Mouse (Mus musculus): Measurements from ENCODE around the gene Kcnj5. TPM values are rescaled to one million over a fixed set of nuclear protein-coding genes. Genes with fewer than 3 reads are reported as not detected.

Kcnj5 gene
- total and polyA plus RNA-seq, 3 experiments = not detected

GRCm38 (mm10) chr9:32315999-32316398, 28.2 kb downstream of the Kcnj5 start:
- no peaks in the 10 kb centered on the region for H3K79me2 ChIP-seq (ENCODE audit: control insufficient read depth, insufficient read depth, low read length, poor library complexity)
- H3K9me3 ChIP-seq (replicated peaks; ENCODE audit: insufficient read depth, low read length) = no peaks in the 10 kb centered on the region
- H3K36me3 ChIP-seq (ENCODE audit: control insufficient read depth in 1 of 2, insufficient read depth in 2 of 2, low read length in 2 of 2) = no peaks in the 10 kb centered on the region
- no peak overlapping the region for H3K4me3 ChIP-seq (ENCODE audit: control insufficient read depth in 1 of 2, insufficient read depth in 1 of 2, low read depth in 2 of 2, low read length in 2 of 2)
- no peaks in the 10 kb centered on the region for H3K4me1 ChIP-seq (ENCODE audit: control insufficient read depth in 1 of 2, insufficient read depth in 2 of 2, low read length in 2 of 2)
- H3K9ac ChIP-seq (ENCODE audit: control insufficient read depth, low read depth, low read length, poor library complexity, severe bottlenecking) = no peak overlapping the region
- TF ChIP-seq USF1 (IDR thresholded peaks at IDR 0.05; ENCODE audit: low read depth, low read length) (no peak), POLR2AphosphoS5 (IDR thresholded peaks at IDR 0.05; ENCODE audit: borderline replicate concordance, low read depth, low read length) (no peak), SIN3A (IDR thresholded peaks at IDR 0.05; ENCODE audit: low read length) (no peak), MEF2A (IDR thresholded peaks at IDR 0.05; ENCODE audit: extremely low read depth, insufficient replicate concordance, low read depth, low read length, poor library complexity, severe bottlenecking) (no peak), RAD21 (IDR thresholded peaks at IDR 0.05; ENCODE audit: low read depth, low read length) (no peak)
- H3K27me3 ChIP-seq (ENCODE audit: control insufficient read depth in 1 of 2, insufficient read depth in 2 of 2, low read length in 2 of 2) = peaks cover 0 to 7% of the 10 kb centered on the region in 2 experiments; a peak in 2 of 4 replicates
- no peak for DNase-seq (ENCODE audit: low read depth, low spot score)
- H3K27ac ChIP-seq (ENCODE audit: control insufficient read depth, low read depth, low read length) = no peak overlapping the region

DNA sequence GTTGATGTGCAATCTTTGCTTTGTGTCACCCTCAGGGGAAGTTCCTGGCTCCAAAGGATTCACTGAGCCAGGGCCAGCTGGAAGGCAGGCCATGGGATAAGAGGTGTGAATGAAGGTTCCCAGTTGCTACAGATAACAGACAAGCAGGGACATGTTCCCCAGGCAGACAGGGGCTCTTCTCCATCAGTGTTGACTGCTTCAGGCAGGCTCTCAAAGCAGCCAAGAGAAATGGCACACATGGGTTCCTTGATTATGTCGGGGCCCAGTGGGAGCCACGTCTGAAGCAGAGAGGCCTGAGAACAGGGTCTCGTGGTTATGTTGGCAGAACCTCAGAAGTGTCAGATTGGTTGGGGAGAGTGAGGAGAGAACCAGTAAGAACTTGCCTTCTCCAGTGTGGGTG, 30.1 kb downstream of the Kcnj5 start:
- TF ChIP-seq RAD21 (IDR thresholded peaks at IDR 0.05; ENCODE audit: low read depth, low read length) = no peak
- Histone ChIP-seq H3K4me3 (ENCODE audit: control insufficient read depth in 1 of 2, insufficient read depth in 1 of 2, low read depth in 2 of 2, low read length in 2 of 2) (no peak overlapping the region), H3K27me3 (ENCODE audit: control insufficient read depth in 1 of 2, insufficient read depth in 2 of 2, low read length in 2 of 2) (peaks cover 0 to 7% of the 10 kb centered on the region in 2 experiments; a peak in 2 of 4 replicates), H3K9ac (ENCODE audit: control insufficient read depth, low read depth, low read length, poor library complexity, severe bottlenecking) (no peak overlapping the region), H3K79me2 (ENCODE audit: control insufficient read depth, insufficient read depth, low read length, poor library complexity) (no peaks in the 10 kb centered on the region), H3K36me3 (ENCODE audit: control insufficient read depth in 1 of 2, insufficient read depth in 2 of 2, low read length in 2 of 2) (no peaks in the 10 kb centered on the region), H3K27ac (ENCODE audit: control insufficient read depth, low read depth, low read length) (no peak overlapping the region), H3K9me3 (replicated peaks; ENCODE audit: insufficient read depth, low read length) (no peaks in the 10 kb centered on the region), H3K4me1 (ENCODE audit: control insufficient read depth in 1 of 2, insufficient read depth in 2 of 2, low read length in 2 of 2) (no peaks in the 10 kb centered on the region)
- no peak for DNase-seq (ENCODE audit: low read depth, low spot score)

DNA sequence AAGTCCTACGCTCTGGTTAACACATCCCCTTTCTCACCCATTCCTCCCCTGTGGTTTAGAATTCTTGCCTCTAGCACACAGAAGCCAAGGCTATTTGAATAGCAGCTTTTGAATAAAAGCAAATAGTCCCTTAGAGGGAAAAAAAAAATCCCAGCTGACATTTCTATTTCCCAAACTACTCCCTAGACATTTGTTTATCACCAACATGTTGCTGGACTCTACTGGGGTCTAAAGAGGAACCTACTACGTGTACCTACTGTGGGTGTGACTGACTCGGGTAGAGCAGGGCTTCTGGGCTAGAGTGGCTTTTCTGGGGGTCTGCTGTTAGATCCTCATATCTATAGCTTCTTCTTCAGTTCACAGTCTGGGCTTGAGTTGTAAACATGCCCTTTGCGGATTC, 31.9 kb downstream of the Kcnj5 start:
- TF ChIP-seq TAL1 (IDR thresholded peaks at IDR 0.05; ENCODE audit: low read length) = no peak
- TF ChIP-seq NRF1 (IDR thresholded peaks at IDR 0.05; ENCODE audit: insufficient read depth, low read depth, low read length, poor library complexity, severe bottlenecking) = no peak
- TF ChIP-seq ELF1 (IDR thresholded peaks at IDR 0.05; ENCODE audit: low read depth, low read length) = no peak
- no peak for TF ChIP-seq MEF2A (IDR thresholded peaks at IDR 0.05; ENCODE audit: extremely low read depth, insufficient replicate concordance, low read depth, low read length, poor library complexity, severe bottlenecking)
- TF ChIP-seq MYC (IDR thresholded peaks at IDR 0.05; ENCODE audit: low read depth, low read length) = no peak
- TF ChIP-seq POLR2AphosphoS2 (IDR thresholded peaks at IDR 0.05; ENCODE audit: low read length) = no peak
- no peak for TF ChIP-seq RCOR1 (IDR thresholded peaks at IDR 0.05; ENCODE audit: low read depth, low read length)
- no peak for TF ChIP-seq GATA1 (IDR thresholded peaks at IDR 0.05; ENCODE audit: low read depth, low read length)
- no peak for TF ChIP-seq E2F4 (IDR thresholded peaks at IDR 0.05; ENCODE audit: borderline replicate concordance, low read depth, low read length)
- no peak for TF ChIP-seq MXI1 (IDR thresholded peaks at IDR 0.05; ENCODE audit: low read depth, low read length)
- no peak for TF ChIP-seq NELFE (IDR thresholded peaks at IDR 0.05; ENCODE audit: low read depth, low read length)
- Histone ChIP-seq H3K36me3 (ENCODE audit: control insufficient read depth in 1 of 2, insufficient read depth in 2 of 2, low read length in 2 of 2) (no peaks in the 10 kb centered on the region), H3K79me2 (ENCODE audit: control insufficient read depth, insufficient read depth, low read length, poor library complexity) (no peaks in the 10 kb centered on the region), H3K27ac (ENCODE audit: control insufficient read depth, low read depth, low read length) (no peak overlapping the region), H3K27me3 (ENCODE audit: control insufficient read depth in 1 of 2, insufficient read depth in 2 of 2, low read length in 2 of 2) (peaks cover 0 to 2% of the 10 kb centered on the region in 2 experiments; a peak in 2 of 4 replicates), H3K9me3 (replicated peaks; ENCODE audit: insufficient read depth, low read length) (no peaks in the 10 kb centered on the region), H3K4me1 (ENCODE audit: control insufficient read depth in 1 of 2, insufficient read depth in 2 of 2, low read length in 2 of 2) (no peaks in the 10 kb centered on the region), H3K9ac (ENCODE audit: control insufficient read depth, low read depth, low read length, poor library complexity, severe bottlenecking) (no peak overlapping the region), H3K4me3 (ENCODE audit: control insufficient read depth in 1 of 2, insufficient read depth in 1 of 2, low read depth in 2 of 2, low read length in 2 of 2) (no peak overlapping the region)
- DNase-seq (ENCODE audit: low read depth, low spot score) = no peak

All from MEL (cell line).